Mouse (Mus musculus) brain, embryonic 14.5 days (tissue): Measurements from ENCODE around the gene Tmub1.

Experiments
- CTCF ChIP-seq: fragments of 200-500 bp; IDR thresholded peaks from 2 replicates; pipeline ENCODE4 v1.5.1; 2012; ENCODE audit warnings: inconsistent platforms, mild to moderate bottlenecking, moderate library complexity, borderline replicate concordance; ENCODE audit not compliant: insufficient read depth, insufficient read length; ENCODE audit errors: extremely low read depth
- POLR2A ChIP-seq: fragments of 200-500 bp; IDR thresholded peaks from 2 replicates; pipeline ENCODE4 v1.6.1; 2012; ENCODE audit warnings: mild to moderate bottlenecking, inconsistent platforms, borderline replicate concordance; ENCODE audit not compliant: poor library complexity, insufficient read depth, insufficient read length, severe bottlenecking; ENCODE audit errors: extremely low read depth

GRCm38 (mm10) chr5:24447624-24448298 is at the start of gene Tmub1:
- no peak for TF ChIP-seq CTCF
- 0 out of 2 replicates have a peak, but pooled peaks have one; percentile 43 for TF ChIP-seq POLR2A
